8 mouse cellular contexts compared by ENCODE assay signal in the genomic region with DNA sequence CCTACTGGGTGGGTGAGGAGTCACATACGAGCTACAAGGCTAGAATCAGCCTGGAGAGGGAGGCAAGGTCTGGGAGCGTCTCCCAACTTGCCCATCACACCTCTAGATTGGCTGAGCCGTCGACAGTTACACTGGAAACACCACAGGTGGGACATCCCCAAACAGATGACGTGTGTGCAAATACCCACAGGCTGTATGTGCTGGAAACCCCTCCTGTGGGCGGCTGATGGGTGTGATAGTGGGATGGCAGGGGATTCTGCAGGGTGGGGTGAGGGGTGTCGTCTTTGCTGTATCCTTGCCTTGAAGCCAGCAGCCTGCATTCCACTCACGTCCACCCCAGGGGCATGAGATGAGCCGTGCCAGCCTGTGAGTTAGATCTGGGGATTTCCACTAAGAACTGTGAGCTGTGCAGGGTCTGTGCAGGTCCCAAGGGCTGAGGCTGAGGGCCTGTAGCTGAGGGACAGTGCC. TPM values are rescaled to one million over a fixed set of nuclear protein-coding genes. Genes with fewer than 3 reads are reported as not detected.
DNase-seq lines count a peak whose midpoint lies in the region; ATAC-seq and TF ChIP-seq lines count a peak whose summit lies in the region.

No protein-coding gene starts in this region.

- peak overlapping the region; percentile 88 for H3K27ac ChIP-seq in left cerebral cortex, adult 2 months
- H3K27ac ChIP-seq in hindbrain, embryonic 13.5 days: peak overlapping the region; percentile 92
- H3K27ac ChIP-seq in midbrain, embryonic 15.5 days: peak overlapping the region; percentile 90

- intact Hi-C loops in left cerebral cortex, adult 2 months (cut with DNase I): no loop called here
- intact Hi-C loops in left cerebral cortex, postnatal 4 days (cut with DNase I): no loop called here

- H3K27me3 ChIP-seq in hindbrain, embryonic 13.5 days: peaks cover 18% of the 10 kb centered on the region
- H3K27me3 ChIP-seq in midbrain, embryonic 15.5 days (replicated peaks): peaks cover 15% of the 10 kb centered on the region

- TF ChIP-seq CTCF in left cerebral cortex, adult 2 months (IDR thresholded peaks at IDR 0.05): no peak

- H3K4me3 ChIP-seq in left cerebral cortex, adult 2 months: peak overlapping the region; percentile 59
- peak overlapping the region; percentile 52 for H3K4me3 ChIP-seq in hindbrain, embryonic 13.5 days
- peak overlapping the region; percentile 60 for H3K4me3 ChIP-seq in midbrain, embryonic 15.5 days

- H3K4me2 ChIP-seq in hindbrain, embryonic 13.5 days: peak overlapping the region; percentile 76
- peak overlapping the region; percentile 77 for H3K4me2 ChIP-seq in midbrain, embryonic 15.5 days

- no peak for DNase-seq in left cerebral cortex, adult 2 months (ENCODE audit: extremely low spot score in 1 of 2, low spot score in 2 of 2)
- no peak for DNase-seq in left cerebral cortex, postnatal 4 days
- peak; percentile 50 for DNase-seq in cerebellum, adult 9-11 months
- DNase-seq in right cerebral cortex, postnatal 36 days (ENCODE audit: low spot score in 2 of 2): no peak
- DNase-seq in adrenal gland, adult 8-10 months: no peak
- DNase-seq in embryo, embryonic 10.5 days (ENCODE audit: low spot score): no peak

- peak overlapping the region; percentile 78 for H3K9ac ChIP-seq in hindbrain, embryonic 13.5 days
- peak overlapping the region; percentile 54 for H3K9ac ChIP-seq in midbrain, embryonic 15.5 days

- H3K9me3 ChIP-seq in hindbrain, embryonic 13.5 days: no peaks in the 10 kb centered on the region
- no peaks in the 10 kb centered on the region for H3K9me3 ChIP-seq in midbrain, embryonic 15.5 days

- H3K4me1 ChIP-seq in hindbrain, embryonic 13.5 days (replicated peaks): peaks cover 42% of the 10 kb centered on the region
- H3K4me1 ChIP-seq in midbrain, embryonic 15.5 days: peaks cover 33% of the 10 kb centered on the region

- 63% methylated on average over 9 of the region's 9 CpGs for WGBS in hindbrain, embryonic 13.5 days
- 55% methylated on average over 9 of the region's 9 CpGs for WGBS in midbrain, embryonic 15.5 days

- ATAC-seq in hindbrain, embryonic 13.5 days (ENCODE audit: low FRiP score): no peak; the same call in 1 of the 2 replicates
- ATAC-seq in midbrain, embryonic 15.5 days (replicated peaks): peak; percentile 13

- H3K36me3 ChIP-seq in hindbrain, embryonic 13.5 days: peaks cover 36% of the 10 kb centered on the region
- peaks cover 8% of the 10 kb centered on the region; the same call in 1 of the 2 replicates for H3K36me3 ChIP-seq in midbrain, embryonic 15.5 days (replicated peaks)

RNA-seq across cellular contexts. Expression of gene Tnfrsf18, which starts 4.7 kb away (rescaled TPM):
- not detected for total RNA-seq in left cerebral cortex, adult 2 months (2021)
- not detected for total RNA-seq in left cerebral cortex, postnatal 4 days (2021)
- 2.3 and 2.9 TPM in 2 replicates for polyA plus RNA-seq in hindbrain, embryonic 13.5 days (2015; fragmentation: Nextera tagmentation; extraction: Ambion mirVana)
- polyA plus RNA-seq in midbrain, embryonic 15.5 days (2015; fragmentation: Nextera tagmentation; extraction: Ambion mirVana): 3.2 and 3.6 TPM in 2 replicates
- 1 to 10 TPM in 1 of 4 experiments, under 1 TPM in 1, not detected in 2; 0.42 to 1.2 TPM for total RNA-seq in adrenal gland, adult 8-10 months (2022)

RNA-seq across cellular contexts. Expression of gene Tnfrsf4, which starts 17.0 kb away (rescaled TPM):
- 1 to 10 TPM; 1.7 to 2.4 TPM for total RNA-seq in left cerebral cortex, adult 2 months (2021)
- 1 to 10 TPM; 1.3 to 1.5 TPM for total RNA-seq in left cerebral cortex, postnatal 4 days (2021)
- polyA plus RNA-seq in hindbrain, embryonic 13.5 days (2015; fragmentation: Nextera tagmentation; extraction: Ambion mirVana): 0.55 and 1.0 TPM in 2 replicates
- polyA plus RNA-seq in midbrain, embryonic 15.5 days (2015; fragmentation: Nextera tagmentation; extraction: Ambion mirVana): 0.56 and 0.83 TPM in 2 replicates
- 1 to 10 TPM; 1.0 to 3.0 (median 2.0) TPM for total RNA-seq in adrenal gland, adult 8-10 months (2022)

RNA-seq across cellular contexts. Expression of gene Ttll10, which starts 28.5 kb away (rescaled TPM):
- total RNA-seq in left cerebral cortex, adult 2 months (2021): under 1 TPM in 1 of 2 experiments, not detected in 1; 0.79 TPM
- total RNA-seq in left cerebral cortex, postnatal 4 days (2021): not detected
- not detected in 2 replicates for polyA plus RNA-seq in hindbrain, embryonic 13.5 days (2015; fragmentation: Nextera tagmentation; extraction: Ambion mirVana)
- not detected in 2 replicates for polyA plus RNA-seq in midbrain, embryonic 15.5 days (2015; fragmentation: Nextera tagmentation; extraction: Ambion mirVana)
- 1 to 10 TPM in 1 of 4 experiments, under 1 TPM in 2, not detected in 1; 0.38 to 1.2 (median 0.86) TPM for total RNA-seq in adrenal gland, adult 8-10 months (2022)

RNA-seq across cellular contexts. Expression of gene Sdf4, which starts 38.0 kb away (rescaled TPM):
- 100 to 1,000 TPM; 187 to 193 TPM for total RNA-seq in left cerebral cortex, adult 2 months (2021)
- 100 to 1,000 TPM; 111 to 112 TPM for total RNA-seq in left cerebral cortex, postnatal 4 days (2021)
- polyA plus RNA-seq in hindbrain, embryonic 13.5 days (2015; fragmentation: Nextera tagmentation; extraction: Ambion mirVana): 126 and 127 TPM in 2 replicates
- 113 and 118 TPM in 2 replicates for polyA plus RNA-seq in midbrain, embryonic 15.5 days (2015; fragmentation: Nextera tagmentation; extraction: Ambion mirVana)
- total RNA-seq in adrenal gland, adult 8-10 months (2022): 100 to 1,000 TPM; 290 to 326 (median 308) TPM

RNA-seq across cellular contexts. Expression of gene B3galt6, which starts 38.2 kb away (rescaled TPM):
- 10 to 100 TPM in 1 of 2 experiments, 1 to 10 TPM in 1; 9.1 to 10.8 TPM for total RNA-seq in left cerebral cortex, adult 2 months (2021)
- total RNA-seq in left cerebral cortex, postnatal 4 days (2021): 10 to 100 TPM; 12.9 to 13.7 TPM
- polyA plus RNA-seq in hindbrain, embryonic 13.5 days (2015; fragmentation: Nextera tagmentation; extraction: Ambion mirVana): 26.6 and 27.6 TPM in 2 replicates
- polyA plus RNA-seq in midbrain, embryonic 15.5 days (2015; fragmentation: Nextera tagmentation; extraction: Ambion mirVana): 38.5 and 38.9 TPM in 2 replicates
- 1 to 10 TPM; 7.8 to 9.5 (median 8.9) TPM for total RNA-seq in adrenal gland, adult 8-10 months (2022)
